Mouse (Mus musculus) ES-Bruce4 (cell line): ENCODE data around the gene Mvb12b. TPM values are rescaled to one million over a fixed set of nuclear protein-coding genes. Genes with fewer than 3 reads are reported as not detected.
"Not testable (repeated sequence)": the region's sequence is repeated elsewhere in the genome, so short reads cannot be mapped to it uniquely, and the experiment has no call there.

Experiments used
- H3K27ac ChIP-seq: 2 replicates; pipeline ENCODE4 v1.5.1; 2012; ENCODE audit warnings: low read length, inconsistent platforms; ENCODE audit not compliant: insufficient read depth
- H3K27me3 ChIP-seq: 2 replicates; pipeline ENCODE4 v1.6.1; 2012; ENCODE audit warnings: mild to moderate bottlenecking, low read length, inconsistent platforms; ENCODE audit not compliant: control insufficient read depth, poor library complexity, insufficient read depth, severe bottlenecking
- H3K36me3 ChIP-seq: 2 replicates; pipeline ENCODE4 v1.6.1; 2012; ENCODE audit warnings: inconsistent platforms, mild to moderate bottlenecking, low read length, moderate library complexity; ENCODE audit not compliant: control insufficient read depth, poor library complexity, insufficient read depth, severe bottlenecking
- H3K4me1 ChIP-seq: one replicate; pipeline ENCODE4 v1.8.1; 2011; ENCODE audit warnings: low read length; ENCODE audit not compliant: control insufficient read depth, insufficient read depth
- H3K4me3 ChIP-seq: 2 replicates; pipeline ENCODE4 v1.5.1; 2011; ENCODE audit warnings: low read depth, mild to moderate bottlenecking, low read length
- H3K9ac ChIP-seq: 2 replicates; pipeline ENCODE4 v1.6.1; 2012; ENCODE audit warnings: low read depth, mild to moderate bottlenecking, inconsistent platforms; ENCODE audit not compliant: poor library complexity, severe bottlenecking
- H3K9me3 ChIP-seq: replicated peaks from 2 replicates; pipeline ENCODE4 v1.6.1; 2012; ENCODE audit warnings: mild to moderate bottlenecking, low read length, inconsistent platforms; ENCODE audit not compliant: control insufficient read depth, poor library complexity, insufficient read depth, severe bottlenecking
- CTCF ChIP-seq: IDR thresholded peaks from one replicate; pipeline ENCODE4 v1.8.1; 2011; ENCODE audit warnings: low read depth, low read length
- EP300 ChIP-seq: IDR thresholded peaks from 2 replicates; pipeline ENCODE4 v1.6.1; 2011; ENCODE audit warnings: low read depth, low read length; ENCODE audit not compliant: insufficient read depth
- POLR2A ChIP-seq: IDR thresholded peaks from one replicate; pipeline ENCODE4 v1.8.1; 2011; ENCODE audit warnings: low read length; ENCODE audit not compliant: insufficient read depth
- polyA plus RNA-seq: library from polyadenylated mRNA; stranded (reverse); fragments of >200 nt; gene quantifications from 2 replicates; pipeline ENCODE4 v1.2.4, GENCODE M21; 2011; ENCODE audit warnings: low read depth; ENCODE audit not compliant: missing spikeins, insufficient read depth, insufficient read length

The Mvb12b gene
- polyA plus RNA-seq, 1 experiment, result 11.5 TPM

DNA sequence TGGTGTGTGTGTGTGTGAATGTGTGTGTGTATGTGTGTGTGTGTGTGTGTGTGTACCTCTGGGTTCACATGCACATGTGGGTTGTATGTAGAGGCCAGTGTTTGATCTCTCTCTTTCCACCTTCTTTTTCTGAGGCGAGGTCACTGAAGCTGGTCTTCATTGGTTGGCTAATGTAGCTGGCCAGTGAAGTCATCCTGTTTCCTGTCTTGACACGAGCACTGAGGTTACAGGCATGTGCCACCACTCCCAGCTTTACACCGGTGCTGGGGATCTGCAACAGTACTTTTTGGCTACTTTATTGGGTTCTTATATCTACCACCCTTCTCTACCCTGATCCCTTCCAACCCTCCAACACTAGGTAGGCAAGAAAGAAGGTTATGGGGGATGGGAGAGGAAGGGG is 26.6 kb upstream of the Mvb12b start:
- TF ChIP-seq CTCF (no peak), EP300 (no peak), POLR2A (no peak)
- H3K4me1 ChIP-seq, result no peaks in the 10 kb centered on the region
- H3K9ac ChIP-seq, result no peak overlapping the region
- H3K27me3 ChIP-seq, result no peaks in the 10 kb centered on the region
- H3K36me3 ChIP-seq, result no peaks in the 10 kb centered on the region
- no peaks in the 10 kb centered on the region for H3K9me3 ChIP-seq
- H3K4me3 ChIP-seq, result no peak overlapping the region
- no peak overlapping the region for H3K27ac ChIP-seq

DNA sequence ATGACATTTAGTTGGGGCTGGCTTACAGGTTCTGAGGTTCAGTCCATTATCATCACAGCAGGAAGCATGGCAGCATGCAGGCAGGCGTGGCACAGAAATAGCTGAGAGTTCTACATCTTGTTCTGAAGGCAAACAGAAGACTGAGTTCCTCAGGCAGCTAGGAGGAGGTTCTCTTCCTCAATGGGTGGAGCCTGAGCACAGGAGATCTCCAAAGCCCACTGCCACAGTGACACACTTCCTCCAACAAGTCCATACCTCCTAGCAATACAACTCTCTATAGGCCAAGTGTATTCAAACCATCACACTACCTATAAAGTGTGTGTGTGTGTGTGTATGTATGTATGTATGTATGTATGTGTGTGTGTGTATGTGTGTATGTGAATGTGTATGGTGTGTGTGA is 25.9 kb upstream of the Mvb12b start:
- not testable (repeated sequence) for H3K27ac ChIP-seq, H3K9ac ChIP-seq, H3K36me3 ChIP-seq, H3K27me3 ChIP-seq, H3K4me1 ChIP-seq, H3K4me3 ChIP-seq, H3K9me3 ChIP-seq

DNA sequence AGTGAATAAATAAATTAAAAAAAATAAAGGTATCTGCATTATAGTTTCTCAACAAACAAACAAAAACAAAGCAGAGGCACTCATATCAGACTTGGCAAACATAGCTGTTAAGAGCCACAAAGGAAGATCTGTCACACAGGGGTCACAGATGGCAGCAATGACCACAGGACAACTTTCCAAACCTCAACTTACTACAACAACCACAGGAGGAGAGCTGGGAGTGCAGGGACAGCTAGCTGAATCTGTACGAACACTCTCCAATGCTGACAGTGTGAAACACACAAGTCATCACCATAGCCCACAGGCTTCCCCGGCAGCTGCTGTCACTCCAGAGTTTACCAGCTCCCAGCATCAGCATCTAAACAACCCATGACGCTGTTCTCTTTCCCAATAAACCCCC is 25.0 kb upstream of the Mvb12b start:
- TF ChIP-seq CTCF (no peak), EP300 (no peak), POLR2A (no peak)
- no peaks in the 10 kb centered on the region for H3K27me3 ChIP-seq
- H3K4me3 ChIP-seq, result no peak overlapping the region
- H3K4me1 ChIP-seq, result no peaks in the 10 kb centered on the region
- no peak overlapping the region for H3K27ac ChIP-seq
- no peaks in the 10 kb centered on the region for H3K36me3 ChIP-seq
- H3K9me3 ChIP-seq, result no peaks in the 10 kb centered on the region
- no peak overlapping the region for H3K9ac ChIP-seq

DNA sequence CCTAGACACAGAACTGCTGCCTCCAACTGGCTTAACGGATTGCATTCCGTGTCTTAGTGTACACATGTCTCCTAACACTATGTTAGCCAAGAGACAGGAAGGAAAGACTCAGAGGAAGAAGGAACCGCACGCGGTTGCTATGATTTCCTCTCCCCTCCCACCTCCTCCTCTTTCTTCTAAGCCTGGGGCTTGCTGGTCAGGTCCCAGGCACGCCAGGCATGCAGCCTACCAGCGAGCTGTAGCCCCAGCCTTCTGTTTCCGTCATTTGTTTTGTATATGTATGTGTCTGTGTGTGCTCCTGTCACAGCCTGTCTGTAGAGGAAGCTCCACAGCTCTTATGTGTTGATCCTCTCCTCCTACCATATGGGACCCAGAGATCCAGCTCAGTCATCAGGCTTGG is 20.6 kb upstream of the Mvb12b start:
- no peaks in the 10 kb centered on the region for H3K9me3 ChIP-seq
- no peak overlapping the region for H3K4me3 ChIP-seq
- H3K27ac ChIP-seq, result no peak overlapping the region
- H3K36me3 ChIP-seq, result no peaks in the 10 kb centered on the region
- TF ChIP-seq EP300 (no peak), CTCF (no peak), POLR2A (no peak)
- H3K4me1 ChIP-seq, result peaks cover 3% of the 10 kb centered on the region
- no peaks in the 10 kb centered on the region for H3K27me3 ChIP-seq
- H3K9ac ChIP-seq, result no peak overlapping the region

DNA sequence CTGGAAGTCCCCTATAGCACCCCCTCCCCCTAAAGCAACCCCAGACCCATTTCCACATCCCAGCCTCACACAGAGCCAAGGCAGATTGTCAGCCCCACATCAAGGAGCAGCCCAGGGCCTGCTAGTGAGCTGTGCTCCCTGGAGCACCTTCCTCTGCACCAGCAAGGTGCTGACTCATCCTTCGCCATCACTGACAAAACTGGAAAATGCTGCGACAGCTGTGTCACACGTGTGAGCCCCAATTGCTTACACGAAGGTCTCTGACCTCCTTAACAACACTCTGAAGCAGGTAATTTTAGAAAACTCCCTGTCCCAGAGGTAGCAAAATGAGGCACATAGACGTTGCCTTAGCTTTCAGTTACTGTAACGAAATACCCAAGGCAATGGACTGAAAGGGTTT is 19.4 kb upstream of the Mvb12b start:
- no peak for TF ChIP-seq CTCF
- no peak for TF ChIP-seq EP300
- TF ChIP-seq POLR2A, result no peak
- H3K9ac ChIP-seq, result no peak overlapping the region
- H3K36me3 ChIP-seq, result no peaks in the 10 kb centered on the region
- no peak overlapping the region for H3K4me3 ChIP-seq
- no peak overlapping the region for H3K27ac ChIP-seq
- peaks cover 4% of the 10 kb centered on the region for H3K4me1 ChIP-seq
- no peaks in the 10 kb centered on the region for H3K27me3 ChIP-seq
- H3K9me3 ChIP-seq, result no peaks in the 10 kb centered on the region

DNA sequence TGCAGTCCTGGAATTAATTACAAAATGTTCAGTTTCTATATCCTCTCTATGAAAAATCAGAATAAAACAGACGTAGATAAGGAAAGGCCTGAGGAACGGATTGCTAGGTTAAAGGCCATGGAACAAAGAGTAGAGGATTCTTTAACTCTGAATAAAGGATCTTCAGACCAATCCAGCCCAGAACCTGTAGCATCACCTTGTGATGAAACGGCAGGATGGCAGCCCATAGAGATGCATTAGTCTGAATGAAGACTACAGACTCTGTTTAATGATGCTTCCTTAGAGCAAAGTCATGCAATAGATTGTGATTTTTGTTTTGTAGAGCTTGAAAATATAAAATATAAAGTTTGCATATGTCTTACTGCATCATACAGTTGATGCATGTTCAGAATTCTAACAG is 8.1 kb upstream of the Mvb12b start:
- no peak for TF ChIP-seq POLR2A
- no peak for TF ChIP-seq EP300
- no peak for TF ChIP-seq CTCF
- H3K27ac ChIP-seq, result no peak overlapping the region

More for the DNA sequence above, 8.1 kb upstream of the Mvb12b start:
- Histone ChIP-seq H3K9ac (no peak overlapping the region), H3K27me3 (no peaks in the 10 kb centered on the region), H3K4me3 (no peak overlapping the region), H3K4me1 (no peaks in the 10 kb centered on the region), H3K36me3 (no peaks in the 10 kb centered on the region), H3K9me3 (no peaks in the 10 kb centered on the region)
